Mouse (Mus musculus): ENCODE measurements at regions not wholly inside any gene's neighbourhood (a gene's known extent, or its start where the extent isn't known, plus 50 kb on each side); places are given as distances from the start of the nearest gene placed in this dataset.

GRCm38 (mm10) chr3:120843623-120844022, 327.9 kb downstream of the Rwdd3 start:
- TF ChIP-seq CTCF (conservative IDR thresholded peaks at IDR 0.05; ENCODE audit: low read length) (no peak), POU5F1 (IDR thresholded peaks at IDR 0.05; ENCODE audit: borderline replicate concordance, low read length) (no peak)

Measured in E14TG2a.4 (cell line).